Mouse (Mus musculus): ENCODE data around the gene Arxes2.
A peak's percentile ranks its signal among the peaks of the same experiment; 100 is the strongest.
"Not testable (repeated sequence)": the region's sequence is repeated elsewhere in the genome, so short reads cannot be mapped to it uniquely, and the experiment has no call there.

Arxes2 gene

GRCm38 (mm10) chrX:135993664-135994119, at the start of gene Arxes2:
Gene Arxes2, plus strand, starts transcription at chrX:135993824.
- not testable (repeated sequence) for DNase-seq (ENCODE audit: low read depth, low spot score)

DNA sequence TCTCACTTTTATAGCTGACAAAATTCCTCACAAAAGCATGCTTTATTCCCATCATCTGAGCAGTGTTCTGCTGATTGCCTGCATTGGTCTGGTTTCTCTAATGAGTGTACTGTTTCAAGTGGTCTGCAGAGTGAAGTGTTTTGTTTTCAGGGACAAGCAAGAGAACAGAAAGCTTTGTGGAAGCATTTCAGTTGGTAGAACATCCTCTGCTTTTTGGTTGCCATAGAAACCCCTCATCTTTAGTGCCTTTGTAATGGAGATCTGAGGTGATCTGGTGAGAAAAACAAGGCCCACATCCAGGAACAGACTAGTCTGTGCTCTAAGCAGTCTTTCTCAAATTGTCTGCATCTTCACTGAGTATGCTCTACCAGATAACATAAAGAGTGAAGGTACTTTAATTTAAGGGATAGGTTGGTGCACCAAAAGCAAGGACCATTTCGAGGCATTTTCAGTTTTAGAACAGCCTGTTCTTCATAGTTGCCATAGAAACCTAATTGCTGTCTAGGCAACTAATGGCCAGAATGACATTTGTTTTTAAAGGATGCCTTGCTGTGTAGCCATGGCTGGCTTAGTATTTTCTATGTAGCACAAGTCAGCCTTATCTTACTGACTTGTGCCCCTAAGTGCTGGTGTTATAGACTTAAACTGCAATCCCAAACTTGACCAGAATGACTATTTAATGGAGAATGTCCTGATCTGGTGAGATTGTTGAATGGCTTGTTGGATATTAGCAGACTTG, 44.8 kb upstream of the Arxes2 start:
- DNase-seq (ENCODE audit: low read depth, low spot score) = no peak

GRCm38 (mm10) chrX:135956988-135957690, 36.5 kb upstream of the Arxes2 start:
- DNase-seq (ENCODE audit: low read depth, low spot score) = no peak

DNA sequence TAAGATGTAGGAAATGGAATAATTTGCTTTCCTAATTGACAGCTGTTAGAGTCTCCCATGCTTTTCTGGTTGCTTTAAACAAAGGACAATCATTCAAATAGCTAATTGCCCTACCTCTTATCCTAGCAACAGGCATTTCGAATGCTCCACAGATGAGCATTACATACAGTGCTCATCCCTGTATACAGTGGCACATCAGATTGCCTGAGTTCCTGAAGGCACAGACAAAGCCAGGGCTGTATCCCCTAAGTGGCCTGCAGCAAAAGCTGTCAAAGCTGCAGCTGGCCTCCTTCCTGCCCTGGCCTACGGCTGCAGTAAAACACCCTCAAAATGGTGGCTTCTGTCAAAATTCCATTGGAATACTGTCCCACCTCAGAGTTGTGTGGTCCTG, 35.9 kb upstream of the Arxes2 start:
- DNase-seq (ENCODE audit: low read depth, low spot score) = no peak

- no peak for DNase-seq (ENCODE audit: low read depth, low spot score)
Observed at GRCm38 (mm10) chrX:135958589-135959225, 34.9 kb upstream of the Arxes2 start.

DNA sequence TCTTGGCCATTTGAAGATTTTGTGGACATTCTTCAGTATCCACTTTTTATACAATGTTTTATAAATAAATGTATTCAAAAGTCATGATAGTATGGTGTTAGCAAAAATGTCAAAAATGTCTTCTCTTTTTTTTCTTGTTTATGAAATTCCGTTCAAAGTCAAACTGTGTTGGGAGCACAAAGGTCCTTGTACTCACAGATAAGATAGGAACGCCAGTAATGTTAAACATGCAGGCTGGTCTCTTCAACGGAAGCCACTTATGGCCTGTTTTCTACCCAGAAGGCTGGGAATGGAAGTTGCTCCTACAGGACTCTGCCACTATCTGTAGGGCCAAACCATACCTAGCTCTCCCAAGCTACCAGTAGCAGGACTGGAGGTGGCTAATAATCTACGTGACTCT, 34.1 kb upstream of the Arxes2 start:
- no peak for DNase-seq (ENCODE audit: low read depth, low spot score)

DNA sequence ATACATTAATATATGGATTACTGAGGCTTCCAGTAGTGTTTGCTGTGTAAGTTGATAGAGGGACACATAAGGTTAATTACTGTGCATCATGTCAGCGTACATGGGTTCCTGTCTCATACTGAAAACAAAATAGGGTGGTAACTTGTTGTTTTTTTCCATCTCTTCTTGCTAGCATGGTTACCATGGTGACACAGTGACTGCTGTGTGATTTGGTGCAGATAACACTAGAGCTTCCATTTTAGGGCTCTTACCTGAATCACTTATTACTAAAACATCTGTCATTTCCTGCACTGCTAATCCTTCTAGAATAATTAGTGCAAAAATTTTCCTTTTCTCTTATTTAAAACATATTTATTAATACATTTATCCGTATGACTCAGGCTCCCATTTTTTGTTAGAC, 31.3 kb upstream of the Arxes2 start:
- peak; percentile 47 for DNase-seq (ENCODE audit: low read depth, low spot score)

GRCm38 (mm10) chrX:135963130-135963529, 30.5 kb upstream of the Arxes2 start:
- peak; percentile 1 for DNase-seq (ENCODE audit: low read depth, low spot score)

- DNase-seq (ENCODE audit: low read depth, low spot score) = peak; percentile 33
Observed at GRCm38 (mm10) chrX:135963629-135964028, 30.0 kb upstream of the Arxes2 start.

- no peak for DNase-seq (ENCODE audit: low read depth, low spot score)
Observed at GRCm38 (mm10) chrX:135973597-135974423, 19.8 kb upstream of the Arxes2 start.

DNA sequence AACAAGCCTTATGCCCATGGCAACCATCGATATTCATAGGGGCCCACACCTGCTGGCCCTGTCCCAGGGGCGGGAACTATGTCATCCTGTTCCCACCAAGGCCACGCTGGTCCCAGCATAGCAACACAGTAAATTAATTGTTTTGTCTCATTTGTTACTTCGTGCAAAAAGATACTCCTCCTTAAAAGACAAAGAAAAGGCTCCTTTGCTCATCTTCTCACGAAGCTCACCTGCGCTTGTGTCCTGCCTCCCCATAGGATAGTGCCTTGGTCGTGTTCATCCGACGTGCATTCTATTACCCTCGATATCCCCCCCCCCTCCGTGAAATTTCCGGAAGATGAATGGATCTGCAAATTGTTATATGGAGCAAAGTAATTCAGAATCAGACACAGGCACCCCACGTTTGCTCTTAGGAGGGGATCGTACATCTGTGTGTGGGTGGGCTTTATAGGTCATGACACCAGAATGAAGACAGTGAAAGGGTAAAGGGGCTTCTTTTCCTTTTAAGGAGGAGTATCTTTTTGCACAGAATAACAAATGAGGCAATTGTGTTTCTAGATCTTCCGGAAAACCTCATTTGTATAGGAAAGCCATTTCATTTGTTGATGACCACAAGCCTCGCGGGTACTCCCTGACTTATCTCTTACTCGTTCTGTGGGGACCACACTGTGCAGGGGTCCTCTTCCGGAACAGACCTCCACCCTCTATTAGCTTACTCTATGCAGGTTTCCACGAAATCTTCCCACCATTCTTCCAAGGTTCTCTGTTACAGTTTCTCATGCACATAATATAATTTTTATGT, 19.0 kb upstream of the Arxes2 start:
- no peak for DNase-seq (ENCODE audit: low read depth, low spot score)

DNA sequence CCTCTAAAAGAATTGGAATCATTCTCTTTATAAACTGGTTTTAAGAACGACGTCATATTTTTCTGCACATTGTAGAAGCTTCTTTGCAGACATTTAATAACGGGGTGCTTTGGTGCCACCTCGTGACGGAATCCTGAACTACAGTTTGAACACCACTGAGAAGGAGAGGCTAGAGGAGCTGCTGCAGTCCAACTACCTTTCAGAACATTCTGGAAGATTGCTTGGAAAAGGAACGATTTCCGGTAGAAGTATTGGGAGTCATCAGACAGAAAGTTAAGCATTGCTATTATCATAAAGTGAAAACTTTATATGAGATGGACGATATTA, 18.4 kb upstream of the Arxes2 start:
- peak; percentile 56 for DNase-seq (ENCODE audit: low read depth, low spot score)

DNA sequence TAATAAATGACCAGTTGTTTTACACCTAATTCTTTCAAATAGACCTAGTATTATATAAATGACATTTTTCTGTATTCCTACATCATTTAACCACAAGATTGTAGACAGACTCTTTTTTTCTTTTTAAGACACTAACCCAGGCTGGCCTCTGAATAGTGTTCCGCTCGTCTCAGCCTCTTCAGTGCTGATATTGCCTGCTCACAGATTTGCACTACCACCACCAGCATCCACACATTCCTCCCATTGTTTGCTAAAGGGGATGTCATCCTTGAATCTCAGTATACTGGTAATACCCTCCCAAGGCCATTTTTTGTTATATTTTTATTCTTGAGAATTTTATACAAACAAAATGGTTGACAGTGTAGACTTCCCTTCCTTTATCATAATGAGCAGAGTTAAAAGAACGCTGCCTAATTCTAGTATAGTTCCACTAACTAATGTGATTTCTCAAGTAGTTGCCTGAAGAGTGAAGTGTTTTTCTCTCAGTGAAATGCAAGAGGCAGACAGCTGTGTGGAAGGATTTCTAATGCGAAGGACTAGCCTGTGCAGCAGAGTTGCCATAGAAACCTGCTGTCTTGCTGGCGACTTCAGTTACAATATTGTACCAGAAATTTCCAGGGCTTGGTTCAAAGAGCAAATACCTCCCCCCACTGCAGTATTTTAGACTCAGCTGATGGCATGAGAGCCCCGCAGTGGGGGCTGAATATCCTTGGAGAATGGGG, 8.9 kb upstream of the Arxes2 start:
- no peak for DNase-seq (ENCODE audit: low read depth, low spot score)

- no peak for DNase-seq (ENCODE audit: low read depth, low spot score)
Observed at GRCm38 (mm10) chrX:135986267-135986666, 7.4 kb upstream of the Arxes2 start.

- no peak for DNase-seq (ENCODE audit: low read depth, low spot score)
Observed at GRCm38 (mm10) chrX:135990661-135991060, 3.0 kb upstream of the Arxes2 start.

GRCm38 (mm10) chrX:135993192-135993594, 431 bp upstream of the Arxes2 start:
- DNase-seq (ENCODE audit: low read depth, low spot score) = not testable (repeated sequence)

DNA sequence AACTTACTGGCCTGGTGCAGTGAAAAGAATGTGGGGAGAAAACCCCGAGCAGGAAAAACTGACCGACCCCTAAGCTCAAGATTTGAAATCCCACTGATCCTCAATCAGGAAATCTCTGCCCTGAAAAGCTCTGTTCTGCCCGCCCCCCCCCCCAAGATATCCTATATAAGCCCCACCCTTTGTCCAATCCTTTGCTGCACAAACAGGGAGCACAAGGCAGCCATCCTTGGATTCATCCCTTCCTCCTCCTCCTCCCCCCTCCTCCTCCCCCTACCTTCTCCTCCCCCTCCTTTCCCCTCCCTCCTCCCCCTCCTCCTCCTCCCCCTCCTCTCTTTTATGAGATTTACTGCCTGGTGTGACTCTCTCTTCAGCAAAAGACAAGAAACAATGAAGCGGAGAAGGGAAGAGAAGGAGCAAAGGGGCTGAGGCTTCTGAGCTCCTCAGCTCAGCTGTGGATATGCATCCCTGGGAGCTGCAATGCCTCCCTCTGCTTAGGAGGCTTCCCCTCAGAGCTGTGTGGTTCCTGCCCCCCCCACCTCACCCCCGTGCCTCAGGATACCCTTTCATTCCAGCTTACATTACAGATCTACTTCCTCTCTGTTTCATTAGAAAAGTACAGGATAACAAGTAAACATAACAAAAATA, 13.7 kb downstream of the Arxes2 start:
- DNase-seq (ENCODE audit: low read depth, low spot score) = no peak

DNA sequence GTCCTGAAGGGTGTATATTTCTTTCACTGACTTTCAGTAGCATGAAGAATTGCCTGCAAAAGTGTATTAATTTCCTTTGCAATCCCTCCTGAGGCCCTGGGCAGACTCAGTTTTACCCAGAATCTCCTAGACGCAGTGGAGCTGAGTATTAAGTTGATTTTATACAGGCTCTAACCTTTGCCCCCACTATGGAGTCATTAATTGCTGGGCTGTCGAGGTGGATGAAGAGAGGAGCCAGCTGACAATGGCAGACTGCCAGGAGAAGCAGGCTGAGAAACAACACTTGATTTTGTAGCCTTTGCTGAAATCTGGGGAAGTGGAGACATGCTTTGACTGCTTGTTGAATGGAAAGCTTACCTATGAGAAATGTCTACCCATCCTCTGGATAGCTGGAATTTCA, 20.8 kb downstream of the Arxes2 start:
- no peak for DNase-seq (ENCODE audit: low read depth, low spot score)

GRCm38 (mm10) chrX:136030331-136030730, 36.7 kb downstream of the Arxes2 start:
- no peak for DNase-seq (ENCODE audit: low read depth, low spot score)

All from CD4-positive helper T cell, adult 2 months (primary cell).